Mouse (Mus musculus) spleen, adult 12 weeks (tissue): ENCODE measurements around the gene Adamtsl1.

ENCODE experiments used
- DNase-seq: peaks from one replicate; pipeline ENCODE4 v3.0.0; 2022; ENCODE audit warnings: low spot score

Adamtsl1 gene

GRCm38 (mm10) chr4:86406501-86407199 lies 892.7 kb downstream of the Adamtsl1 start:
- no peak for DNase-seq

- no peak for DNase-seq
Measured at GRCm38 (mm10) chr4:86407200-86407527, 893.2 kb downstream of the Adamtsl1 start.

GRCm38 (mm10) chr4:86408421-86408820 lies 894.4 kb downstream of the Adamtsl1 start:
- DNase-seq, result no peak

- DNase-seq, result no peak
Measured at GRCm38 (mm10) chr4:86410946-86411345, 897.0 kb downstream of the Adamtsl1 start.

- no peak for DNase-seq
Measured at GRCm38 (mm10) chr4:86413388-86413787, 899.4 kb downstream of the Adamtsl1 start.

GRCm38 (mm10) chr4:86416401-86417025 lies 902.5 kb downstream of the Adamtsl1 start:
- DNase-seq, result no peak

- no peak for DNase-seq
Measured at GRCm38 (mm10) chr4:86422586-86422985, 908.6 kb downstream of the Adamtsl1 start.

GRCm38 (mm10) chr4:86425581-86425980 lies 911.6 kb downstream of the Adamtsl1 start:
- DNase-seq, result no peak

GRCm38 (mm10) chr4:86426549-86426948 lies 912.6 kb downstream of the Adamtsl1 start:
- DNase-seq, result no peak

GRCm38 (mm10) chr4:86427312-86427711 lies 913.3 kb downstream of the Adamtsl1 start:
- DNase-seq, result no peak

- DNase-seq, result no peak
Measured at GRCm38 (mm10) chr4:86428091-86428745, 914.2 kb downstream of the Adamtsl1 start.

GRCm38 (mm10) chr4:86435631-86436030 lies 921.7 kb downstream of the Adamtsl1 start:
- no peak for DNase-seq

GRCm38 (mm10) chr4:86436336-86436735 lies 922.4 kb downstream of the Adamtsl1 start:
- DNase-seq, result no peak

- DNase-seq, result no peak
Measured at GRCm38 (mm10) chr4:86450468-86450867, 936.5 kb downstream of the Adamtsl1 start.

GRCm38 (mm10) chr4:86464808-86465207 lies 950.8 kb downstream of the Adamtsl1 start:
- DNase-seq, result no peak
